Mouse (Mus musculus) hindbrain, embryonic 13.5 days (tissue): ENCODE results near the gene Tex14. TPM values are rescaled to one million over a fixed set of nuclear protein-coding genes. Genes with fewer than 3 reads are reported as not detected.
A peak's percentile ranks its signal among the peaks of the same experiment; 100 is the strongest.

Experiments used
- ATAC-seq: fragments of 200-750 bp; cut with Nextera tagmentation; 2 replicates; pipeline ENCODE4 v1.8.0; 2017; ENCODE audit warnings: moderate TSS enrichment; ENCODE audit not compliant: low FRiP score
- H3K27ac ChIP-seq: fragments of 300-500 bp; sonication (generic); 2 replicates; pipeline ENCODE4 v1.5.1; 2015; ENCODE audit warnings: inconsistent platforms, mild to moderate bottlenecking, moderate library complexity
- H3K27me3 ChIP-seq: fragments of 300-500 bp; sonication (generic); 2 replicates; pipeline ENCODE4 v1.6.1; 2015; ENCODE audit warnings: mild to moderate bottlenecking, inconsistent platforms
- H3K36me3 ChIP-seq: fragments of 300-500 bp; sonication (generic); 2 replicates; pipeline ENCODE4 v1.6.1; 2015; ENCODE audit warnings: mild to moderate bottlenecking, inconsistent platforms
- H3K4me1 ChIP-seq: fragments of 300-500 bp; sonication (generic); replicated peaks from 2 replicates; pipeline ENCODE4 v1.6.1; 2015; ENCODE audit warnings: inconsistent platforms
- H3K4me2 ChIP-seq: fragments of 300-500 bp; sonication (generic); 2 replicates; pipeline ENCODE4 v1.6.1; 2015; ENCODE audit warnings: inconsistent platforms, mild to moderate bottlenecking, moderate library complexity
- H3K4me3 ChIP-seq: fragments of 300-500 bp; sonication (generic); 2 replicates; pipeline ENCODE4 v1.5.1; 2015; ENCODE audit warnings: mild to moderate bottlenecking, inconsistent platforms
- H3K9ac ChIP-seq: fragments of 300-500 bp; sonication (generic); 2 replicates; pipeline ENCODE4 v1.6.1; 2015; ENCODE audit warnings: mild to moderate bottlenecking, inconsistent platforms
- H3K9me3 ChIP-seq: fragments of 300-500 bp; sonication (generic); 2 replicates; pipeline ENCODE4 v1.6.1; 2016; ENCODE audit warnings: inconsistent platforms
- WGBS: fragments of 180-500 bp; shearing (Covaris S2); methylation state at CpG from one replicate; pipeline ENCODE4 v1.1.7; 2015; 5-methylcytosine and 5-hydroxymethylcytosine counted together
- polyA plus RNA-seq: library from polyadenylated mRNA; unstranded; fragments of >200 nt; fragmentation: Nextera tagmentation; extraction: Ambion mirVana; gene quantifications from 2 replicates; pipeline ENCODE4 v1.2.1, GENCODE M21; 2015

Gene Tex14
- 1.00 and 1.0 TPM in 2 replicates for polyA plus RNA-seq

DNA sequence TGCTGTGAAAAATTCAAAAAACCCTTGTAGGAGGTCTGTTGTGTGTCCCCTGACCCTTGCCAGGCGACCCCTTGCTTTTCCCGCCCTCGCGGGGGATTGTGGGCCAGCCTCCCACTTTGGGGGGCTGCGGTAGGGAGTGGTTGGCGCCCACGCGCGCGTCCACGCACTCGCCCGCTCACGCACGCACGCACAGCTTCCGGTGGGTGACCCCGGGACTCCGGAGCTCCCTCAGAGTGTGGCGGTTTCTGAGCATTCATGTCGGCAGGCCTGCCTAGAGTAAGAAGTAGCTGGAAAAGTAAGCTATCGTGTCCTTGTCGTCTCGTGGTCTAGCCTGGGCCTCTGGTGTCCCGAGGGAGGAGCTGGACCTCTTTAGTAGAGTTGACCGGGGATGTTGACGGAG, at the start of gene Tex14, which contains the start of gene Rad51c:
Tex14 (plus strand) TSS at position 190 of the 400 bp plus-strand sequence.
Rad51c (minus strand) TSS at position 79 of the 400 bp plus-strand sequence.
- H3K27me3 ChIP-seq = no peaks in the 10 kb centered on the region
- H3K9ac ChIP-seq = peak within 1 kb of the TSS; percentile 84
- peaks cover 9% of the 10 kb centered on the region for H3K4me1 ChIP-seq
- H3K9me3 ChIP-seq = no peaks in the 10 kb centered on the region
- no peaks in the 10 kb centered on the region for H3K36me3 ChIP-seq
- peak within 1 kb of the TSS; percentile 60 for H3K4me3 ChIP-seq
- peak within 1 kb of the TSS; percentile 64 for H3K4me2 ChIP-seq
- peak within 1 kb of the TSS; percentile 97 for H3K27ac ChIP-seq
- ATAC-seq = peak; percentile 60
- 76% methylated on average over 27 of the region's 27 CpGs for WGBS

DNA sequence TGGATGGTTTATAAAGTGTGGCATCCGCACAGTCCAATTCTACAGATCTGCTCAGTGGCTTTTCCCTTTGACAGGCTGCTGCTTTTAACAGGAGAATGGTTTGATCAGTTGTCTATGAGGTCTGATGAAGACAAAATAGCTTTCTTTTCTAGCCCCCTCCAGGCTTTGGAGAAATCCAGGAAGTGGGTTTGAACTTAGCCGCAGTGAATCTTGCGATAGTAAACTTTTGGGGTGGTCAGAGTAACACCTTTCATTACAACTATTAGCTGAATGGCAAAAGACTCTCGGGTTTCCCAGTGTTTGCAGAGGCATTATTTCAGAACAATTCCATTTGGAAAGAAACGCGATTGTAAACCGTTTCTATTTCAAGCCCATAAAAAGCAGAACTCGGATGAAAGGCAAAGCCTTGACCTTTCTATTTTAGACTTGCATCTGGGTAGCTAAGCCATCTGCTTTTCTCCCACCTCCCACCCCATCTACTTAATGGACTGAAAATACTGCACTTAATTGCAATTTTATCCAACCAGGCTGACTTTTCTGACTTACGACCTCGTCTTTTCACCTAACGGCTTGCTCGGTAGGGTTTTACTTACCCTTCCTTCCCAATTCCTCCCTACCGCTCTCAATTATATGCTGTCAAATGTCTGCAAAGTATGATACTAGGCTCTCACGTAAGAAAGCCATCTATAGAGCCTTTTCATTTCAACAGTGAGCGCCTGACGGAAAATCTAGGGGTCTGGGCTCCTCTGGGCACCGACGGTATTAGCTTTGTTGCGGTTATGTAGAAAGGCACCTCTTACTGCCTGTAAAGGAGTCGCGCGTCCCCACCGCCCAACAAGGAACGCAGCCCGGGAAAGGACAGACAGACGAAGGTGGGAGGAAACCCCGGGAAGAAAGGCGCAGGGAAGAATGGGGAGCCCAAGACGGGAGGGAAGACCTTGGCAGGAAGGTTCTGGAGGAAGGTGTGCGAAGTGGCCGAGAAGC, 47.3 kb upstream of the Tex14 start:
- Histone ChIP-seq H3K9me3 (no peaks in the 10 kb centered on the region), H3K27ac (peak overlapping the region; percentile 93), H3K4me2 (peak overlapping the region; percentile 79), H3K9ac (peak overlapping the region; percentile 95), H3K4me1 (peaks cover 23% of the 10 kb centered on the region), H3K4me3 (peak overlapping the region; percentile 94), H3K36me3 (peaks cover 8% of the 10 kb centered on the region), H3K27me3 (no peaks in the 10 kb centered on the region)
- peak; percentile 19; the same call in 1 of the 2 replicates for ATAC-seq
- 4% methylated on average over 31 of the region's 31 CpGs for WGBS

DNA sequence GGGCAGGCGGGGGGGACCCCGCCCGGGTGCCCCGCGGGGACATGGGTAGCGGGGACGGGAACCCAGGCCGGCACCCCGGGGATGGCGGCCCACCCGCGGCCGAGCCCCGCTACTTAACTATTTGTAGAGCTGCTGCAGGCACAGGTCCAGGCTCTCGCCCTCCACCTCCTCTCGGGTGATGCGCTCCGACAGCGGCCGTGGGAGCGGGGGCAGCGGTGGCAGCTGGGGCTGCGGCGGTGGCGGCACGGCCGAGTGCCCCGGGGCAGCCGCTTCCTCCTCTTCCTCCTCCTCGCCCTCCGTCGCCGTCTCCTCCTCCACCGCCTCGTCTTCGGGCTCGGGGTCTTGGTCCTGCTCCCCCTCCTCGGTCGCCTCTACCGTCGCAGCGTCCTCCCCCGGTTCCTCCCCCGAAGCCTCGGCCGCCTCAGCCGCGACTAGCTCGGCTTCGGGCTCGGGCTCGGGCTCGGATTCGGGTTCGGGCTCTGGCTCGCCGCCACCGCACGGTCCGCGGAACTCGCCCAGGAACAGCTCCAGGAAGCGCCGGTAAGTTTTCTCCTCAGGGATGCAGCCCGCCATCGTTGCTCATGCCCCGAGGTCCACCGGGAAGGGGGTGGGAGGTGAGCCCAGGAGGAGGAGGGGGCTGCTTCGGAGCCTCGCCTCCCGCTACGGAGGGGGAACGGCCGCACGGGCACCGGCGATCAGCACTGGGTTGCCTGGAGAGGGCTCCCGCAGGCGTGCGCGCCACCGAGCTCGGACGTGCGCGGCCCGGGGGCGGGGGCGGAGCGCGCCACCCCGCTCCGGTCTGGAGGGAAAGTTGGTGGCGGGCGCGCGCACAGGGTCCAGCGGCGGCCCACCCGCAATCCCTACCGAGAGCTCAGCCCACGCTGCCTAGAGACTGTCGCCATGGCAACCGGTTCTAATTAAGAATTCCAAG, 46.3 kb upstream of the Tex14 start, which contains the start of gene Ppm1e:
Ppm1e (minus strand) TSS at position 693 of the 931 bp plus-strand sequence.
- peak within 1 kb of the TSS; percentile 79 for H3K4me2 ChIP-seq
- peak within 1 kb of the TSS; percentile 93 for H3K27ac ChIP-seq
- H3K9me3 ChIP-seq = no peaks in the 10 kb centered on the region
- H3K36me3 ChIP-seq = peaks cover 7% of the 10 kb centered on the region
- peaks cover 23% of the 10 kb centered on the region for H3K4me1 ChIP-seq
- peak; percentile 97 for ATAC-seq
- under 1% methylated on average over 78 of the region's 104 CpGs for WGBS
- H3K4me3 ChIP-seq = peak within 1 kb of the TSS; percentile 94
- no peaks in the 10 kb centered on the region for H3K27me3 ChIP-seq
- H3K9ac ChIP-seq = peak within 1 kb of the TSS; percentile 95

DNA sequence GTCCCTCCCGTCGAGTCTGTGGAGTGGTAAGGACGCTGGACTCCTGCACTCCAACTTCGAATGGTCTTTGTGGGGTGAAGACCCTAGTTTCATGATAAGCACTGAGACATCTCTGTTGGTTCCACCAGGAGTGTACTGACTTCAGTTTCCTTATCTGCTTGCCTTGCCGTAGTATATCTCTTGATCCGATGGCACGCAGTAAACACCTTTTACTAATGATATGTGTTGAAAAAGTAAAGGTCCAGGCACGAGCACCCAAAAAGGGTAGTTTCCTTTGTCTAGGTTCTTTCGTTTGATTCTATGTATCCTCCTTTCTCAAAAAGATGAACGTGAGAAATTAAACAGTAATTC, 45.6 kb upstream of the Tex14 start:
- Histone ChIP-seq H3K9ac (peak overlapping the region; percentile 95; the same call in 1 of the 2 replicates), H3K27ac (peak overlapping the region; percentile 93), H3K27me3 (no peaks in the 10 kb centered on the region), H3K4me1 (peaks cover 23% of the 10 kb centered on the region), H3K9me3 (no peaks in the 10 kb centered on the region), H3K4me3 (peak overlapping the region; percentile 94), H3K4me2 (peak overlapping the region; percentile 79), H3K36me3 (peaks cover 5% of the 10 kb centered on the region)
- WGBS = 12% methylated on average over 10 of the region's 10 CpGs
- no peak for ATAC-seq

DNA sequence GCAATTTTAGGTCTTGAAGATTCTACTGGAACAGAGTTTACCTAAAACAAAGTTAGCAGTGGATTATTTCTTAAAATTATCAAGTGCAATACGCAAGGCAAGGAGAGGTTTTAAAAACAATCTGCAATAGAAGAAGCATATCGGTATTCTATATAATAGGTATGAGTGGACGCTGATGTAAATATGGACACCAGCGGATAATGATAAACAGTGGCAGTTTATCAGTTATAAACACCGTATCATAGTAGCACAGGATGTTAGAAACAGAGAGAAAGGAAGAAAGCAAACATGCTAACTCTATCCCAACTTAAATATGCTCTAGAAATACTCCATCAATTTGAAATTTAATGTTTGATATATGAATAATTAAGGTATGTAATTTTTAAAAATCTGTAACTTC, 39.7 kb upstream of the Tex14 start:
- Histone ChIP-seq H3K9ac (no peak overlapping the region), H3K27ac (no peak overlapping the region), H3K4me3 (no peak overlapping the region), H3K9me3 (no peaks in the 10 kb centered on the region), H3K27me3 (no peaks in the 10 kb centered on the region), H3K36me3 (no peaks in the 10 kb centered on the region), H3K4me1 (0 out of 2 replicates have a peak, but pooled peaks cover 3% of the 10 kb centered on the region), H3K4me2 (no peak overlapping the region)
- ATAC-seq = no peak
- 93% methylated on average over 5 of the region's 5 CpGs for WGBS

DNA sequence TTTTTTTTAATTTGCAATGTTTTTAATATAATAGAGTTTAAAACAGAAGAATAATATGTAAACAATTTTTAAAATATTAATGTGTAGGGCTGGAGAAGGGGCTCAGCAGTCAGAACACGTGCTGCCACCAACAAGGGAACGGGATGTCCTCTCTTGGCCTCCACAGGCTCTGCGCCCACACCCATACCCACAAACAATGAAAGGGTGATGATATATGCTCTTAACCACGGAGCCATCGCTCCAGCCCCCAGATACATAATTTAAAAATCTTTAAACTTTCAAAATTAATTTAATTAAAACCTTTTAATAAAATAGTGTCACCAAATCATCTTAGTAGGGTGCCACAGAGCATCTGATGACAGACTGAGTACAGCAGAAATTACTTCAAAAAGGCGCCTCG, 37.8 kb upstream of the Tex14 start:
- H3K4me2 ChIP-seq = no peak overlapping the region
- ATAC-seq = no peak
- H3K27me3 ChIP-seq = no peaks in the 10 kb centered on the region
- 0 out of 2 replicates have a peak, but pooled peaks cover 3% of the 10 kb centered on the region for H3K4me1 ChIP-seq
- H3K4me3 ChIP-seq = no peak overlapping the region
- WGBS = 91% methylated on average over 7 of the region's 7 CpGs
- no peak overlapping the region for H3K9ac ChIP-seq
- no peaks in the 10 kb centered on the region for H3K9me3 ChIP-seq
- H3K36me3 ChIP-seq = no peaks in the 10 kb centered on the region
- H3K27ac ChIP-seq = no peak overlapping the region

DNA sequence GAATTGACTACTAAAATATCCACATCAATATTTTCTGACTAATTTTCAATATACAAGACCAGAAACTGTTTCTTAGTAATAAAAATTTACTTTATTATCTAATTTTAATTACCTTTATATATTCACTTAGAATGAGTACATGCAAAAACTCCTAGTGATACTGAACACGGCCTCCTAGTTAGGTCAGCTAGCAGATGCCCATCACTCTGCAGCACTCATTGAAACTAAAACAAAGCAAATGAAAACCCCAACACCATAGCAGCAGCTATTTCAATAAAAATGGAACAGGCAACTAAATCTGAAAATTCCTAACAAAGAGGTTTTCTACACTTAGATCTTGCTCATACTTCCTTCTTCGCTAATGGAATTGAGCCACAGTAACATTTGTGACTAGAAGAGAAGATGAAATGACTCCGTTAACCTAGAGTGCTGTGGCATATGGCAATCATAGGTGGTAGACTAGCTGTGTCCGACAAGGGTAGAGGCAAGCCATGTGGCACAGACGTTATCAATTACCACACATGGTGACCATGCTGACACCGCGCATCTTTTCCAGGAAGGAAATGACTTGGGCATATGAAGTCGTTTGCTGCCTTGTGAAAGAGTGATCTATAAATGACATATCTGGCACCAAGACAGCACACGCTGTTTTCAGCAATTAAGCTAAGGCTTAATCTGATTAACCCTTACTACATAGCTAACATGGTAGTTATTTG, 36.8 kb upstream of the Tex14 start:
- Histone ChIP-seq H3K27me3 (no peaks in the 10 kb centered on the region), H3K27ac (no peak overlapping the region), H3K9me3 (no peaks in the 10 kb centered on the region), H3K4me3 (no peak overlapping the region), H3K9ac (no peak overlapping the region), H3K4me2 (no peak overlapping the region), H3K4me1 (0 out of 2 replicates have a peak, but pooled peaks cover 3% of the 10 kb centered on the region), H3K36me3 (no peaks in the 10 kb centered on the region)
- 60% methylated on average over 9 of the region's 9 CpGs for WGBS
- ATAC-seq = no peak

DNA sequence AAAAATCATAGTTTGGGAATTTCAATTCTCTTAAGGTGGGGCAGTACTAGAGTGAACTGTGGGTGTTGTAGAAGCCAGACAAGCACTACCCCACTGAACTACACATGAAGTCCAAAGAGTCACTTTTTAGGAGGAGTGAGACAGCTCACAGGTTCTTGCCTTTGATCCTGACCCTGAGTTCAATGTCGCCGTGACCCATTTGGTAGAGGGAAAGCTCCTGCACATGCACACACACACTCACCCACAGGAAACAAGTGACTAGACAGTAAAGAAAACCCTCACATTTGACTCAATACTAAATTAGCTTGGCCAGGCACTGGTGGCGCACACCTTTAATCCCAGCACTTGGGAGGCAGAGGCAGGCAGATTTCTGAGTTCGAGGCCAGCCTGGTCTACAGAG, 20.3 kb upstream of the Tex14 start:
- Histone ChIP-seq H3K4me1 (no peaks in the 10 kb centered on the region), H3K27ac (no peak overlapping the region), H3K4me3 (no peak overlapping the region), H3K9me3 (no peaks in the 10 kb centered on the region), H3K27me3 (no peaks in the 10 kb centered on the region), H3K36me3 (no peaks in the 10 kb centered on the region), H3K9ac (no peak overlapping the region), H3K4me2 (no peak overlapping the region)
- WGBS = 96% methylated on average over 4 of the region's 4 CpGs
- no peak for ATAC-seq

DNA sequence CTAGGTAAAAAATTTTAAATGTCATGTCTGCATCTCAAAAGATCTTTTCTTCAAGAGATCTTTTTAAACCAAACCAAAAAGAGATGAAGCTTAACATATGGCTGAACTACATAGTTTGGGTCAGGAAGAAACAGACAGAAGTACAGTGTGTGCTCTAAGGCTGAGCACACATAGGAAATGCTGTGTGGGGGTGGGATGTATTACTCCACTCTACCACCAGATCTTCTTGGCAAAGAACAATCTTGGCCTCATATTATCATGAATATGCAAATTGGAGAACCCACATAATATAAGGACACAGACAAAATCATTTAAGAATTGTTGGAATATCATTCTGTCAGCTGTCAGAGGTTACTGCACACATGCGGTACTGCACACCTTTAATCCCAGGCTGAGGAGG, 19.2 kb upstream of the Tex14 start:
- Histone ChIP-seq H3K4me1 (no peaks in the 10 kb centered on the region), H3K4me2 (no peak overlapping the region), H3K36me3 (no peaks in the 10 kb centered on the region), H3K27me3 (no peaks in the 10 kb centered on the region), H3K4me3 (no peak overlapping the region), H3K27ac (no peak overlapping the region), H3K9me3 (no peaks in the 10 kb centered on the region), H3K9ac (no peak overlapping the region)
- WGBS = 92% methylated on average over 1 of the region's 1 CpGs
- ATAC-seq = no peak

DNA sequence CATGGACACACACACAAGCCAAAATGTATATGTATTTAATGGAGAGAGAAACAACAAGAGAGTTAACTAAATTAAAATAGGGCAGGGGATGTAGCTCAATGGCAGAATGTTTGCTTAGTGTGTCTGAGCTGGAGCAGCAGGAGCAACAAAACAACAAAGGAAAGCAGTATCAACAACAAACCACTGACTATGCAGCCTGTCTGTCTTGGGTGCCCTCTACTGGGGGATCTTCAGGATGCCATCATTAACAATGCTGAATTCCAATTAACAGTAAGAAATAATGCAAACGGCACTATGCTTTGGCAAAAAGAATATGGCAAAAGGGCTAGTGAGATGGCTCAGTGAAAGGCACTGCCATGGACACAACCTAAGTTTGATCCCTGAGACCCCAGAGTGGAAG, 11.0 kb upstream of the Tex14 start:
- H3K36me3 ChIP-seq = no peaks in the 10 kb centered on the region
- no peak overlapping the region for H3K9ac ChIP-seq
- H3K4me1 ChIP-seq = no peaks in the 10 kb centered on the region
- H3K4me2 ChIP-seq = no peak overlapping the region
- H3K27ac ChIP-seq = no peak overlapping the region
- H3K4me3 ChIP-seq = no peak overlapping the region
- no peaks in the 10 kb centered on the region for H3K27me3 ChIP-seq
- H3K9me3 ChIP-seq = no peaks in the 10 kb centered on the region
- WGBS = 60% methylated on average over 1 of the region's 1 CpGs
- ATAC-seq = no peak

DNA sequence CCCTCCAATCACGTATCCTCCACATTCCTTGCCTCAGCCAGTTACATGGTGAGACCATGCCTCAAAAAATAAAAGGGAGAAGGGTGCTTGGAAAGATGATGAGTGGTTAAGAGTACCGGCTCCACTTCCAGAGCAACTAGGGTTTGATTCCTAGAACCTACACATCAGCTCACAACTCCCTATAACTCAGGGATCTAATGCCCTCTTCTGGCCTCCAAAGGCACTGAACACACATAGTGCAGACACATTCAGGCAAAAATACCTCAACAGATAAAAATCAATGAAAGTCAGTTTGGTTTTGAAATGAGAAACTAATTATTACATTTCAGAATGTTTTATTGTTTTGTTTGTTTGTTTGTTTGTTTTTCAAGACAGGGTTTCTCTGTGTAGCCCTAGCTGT, 6.5 kb upstream of the Tex14 start:
- H3K9ac ChIP-seq = no peak overlapping the region
- no peaks in the 10 kb centered on the region for H3K27me3 ChIP-seq
- ATAC-seq = no peak
- WGBS = 87% methylated on average over 2 of the region's 2 CpGs
- H3K4me1 ChIP-seq = no peaks in the 10 kb centered on the region
- H3K27ac ChIP-seq = no peak overlapping the region
- H3K4me3 ChIP-seq = no peak overlapping the region
- no peaks in the 10 kb centered on the region for H3K36me3 ChIP-seq
- no peak overlapping the region for H3K4me2 ChIP-seq
- H3K9me3 ChIP-seq = no peaks in the 10 kb centered on the region
